Mouse (Mus musculus): ENCODE data around the gene H2-T22.

DNA sequence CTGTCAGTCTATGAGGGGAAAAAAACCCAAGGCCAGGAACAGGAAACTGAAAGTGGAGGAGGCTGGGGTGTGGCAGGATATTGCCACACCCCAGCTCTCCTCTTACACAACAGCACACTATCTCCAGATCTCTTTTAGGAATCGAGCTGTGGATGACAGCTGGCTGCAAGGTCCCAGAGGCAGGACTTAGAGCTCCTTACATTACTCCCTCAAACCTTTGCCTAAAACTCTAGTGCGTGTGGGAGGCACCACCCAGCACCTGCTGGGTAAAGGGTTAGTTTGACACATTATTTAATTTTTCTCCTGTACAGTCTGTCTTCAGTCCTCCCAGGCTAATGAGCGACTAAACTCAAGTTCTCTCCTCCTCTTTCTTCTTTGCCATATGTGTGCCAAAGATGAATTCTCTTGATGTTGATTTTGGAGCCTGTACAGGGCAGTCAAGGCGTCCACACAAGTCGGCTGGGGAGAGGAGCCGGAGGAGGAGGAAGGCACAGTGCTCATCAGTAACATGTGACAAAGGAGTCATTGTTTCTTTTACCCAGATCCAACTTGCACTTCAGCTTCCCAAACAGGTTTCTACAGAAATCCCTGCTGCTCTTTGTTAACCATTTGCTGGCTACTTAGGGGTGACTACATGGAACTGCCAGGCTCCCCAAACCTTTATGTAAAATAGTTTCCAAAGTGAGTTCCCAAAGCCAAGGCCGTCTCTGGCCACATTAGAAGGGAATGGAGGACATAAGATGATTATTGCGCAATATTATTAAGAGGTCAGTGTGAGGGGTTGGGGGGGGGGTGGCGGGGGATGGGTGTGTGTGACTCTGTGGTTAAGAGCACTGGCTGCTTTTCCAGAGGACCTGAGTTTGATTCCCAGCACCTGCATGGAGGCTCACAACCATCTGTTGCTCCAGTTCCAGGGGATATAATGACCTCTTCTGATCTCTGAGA is 18.6 kb downstream of the H2-T22 start:
- TF ChIP-seq CTCF (IDR thresholded peaks at IDR 0.05; ENCODE audit: low read depth) (no peak), EP300 (IDR thresholded peaks at IDR 0.05; ENCODE audit: low read depth) (no peak)

Measured in liver, embryonic 14.5 days (tissue).